Mouse (Mus musculus) olfactory bulb, adult 2 months (tissue): ENCODE measurements at regions not wholly inside any gene's neighbourhood (a gene's known extent, or its start where the extent isn't known, plus 50 kb on each side); places are given as distances from the start of the nearest gene placed in this dataset.

Experiments
- H3K27ac ChIP-seq: fragments of 200-500 bp; 2 replicates; pipeline ENCODE4 v1.5.1; 2012; ENCODE audit warnings: low read depth, low read length; ENCODE audit not compliant: insufficient read depth
- H3K4me1 ChIP-seq: fragments of 200-500 bp; 2 replicates; pipeline ENCODE4 v1.6.1; 2012; ENCODE audit warnings: low read length; ENCODE audit not compliant: control insufficient read depth, insufficient read depth
- H3K4me3 ChIP-seq: fragments of 200-500 bp; 2 replicates; pipeline ENCODE4 v1.5.1; 2012; ENCODE audit warnings: mild to moderate bottlenecking, low read depth, low read length, moderate library complexity; ENCODE audit not compliant: insufficient read depth
- CTCF ChIP-seq: fragments of 200-500 bp; IDR thresholded peaks from 2 replicates; pipeline ENCODE4 v1.5.1; 2012; ENCODE audit warnings: low read depth, mild to moderate bottlenecking, low read length, moderate library complexity; ENCODE audit not compliant: insufficient read depth
- POLR2A ChIP-seq: fragments of 200-500 bp; IDR thresholded peaks from 2 replicates; pipeline ENCODE4 v1.6.1; 2012; ENCODE audit warnings: mild to moderate bottlenecking, low read depth, low read length, moderate library complexity; ENCODE audit not compliant: insufficient read depth
- WGBS: fragments of 180-500 bp; shearing (Covaris S2); methylation state at CpG from one replicate; pipeline ENCODE4 v1.1.7; 2018; 5-methylcytosine and 5-hydroxymethylcytosine counted together

DNA sequence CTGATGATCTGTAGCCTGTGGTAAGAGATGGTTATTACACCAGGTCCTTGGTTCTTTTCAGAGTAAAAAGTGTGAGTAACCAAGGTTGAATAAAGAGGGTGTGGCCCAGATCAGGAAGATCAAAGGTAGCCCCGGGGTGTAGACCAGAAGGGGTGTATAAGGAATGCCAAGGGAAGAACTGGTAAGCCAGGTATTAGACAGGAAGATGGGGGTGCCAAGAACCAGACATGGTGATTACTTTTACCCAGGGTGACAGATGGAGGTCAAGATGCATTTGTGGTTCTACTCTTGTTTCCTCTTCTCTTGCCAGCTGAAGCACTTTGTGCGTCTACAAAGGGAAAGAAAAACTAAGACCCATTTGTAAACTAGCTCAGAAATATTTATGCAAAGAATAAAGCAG, 420.3 kb downstream of the Cd109 start:
- TF ChIP-seq POLR2A (no peak), CTCF (no peak)
- 76% methylated on average over 2 of the region's 2 CpGs for WGBS
- Histone ChIP-seq H3K27ac (no peak overlapping the region), H3K4me1 (no peaks in the 10 kb centered on the region), H3K4me3 (no peak overlapping the region)

GRCm38 (mm10) chr9:79037054-79037453, 421.7 kb downstream of the Cd109 start:
- no peaks in the 10 kb centered on the region for H3K4me1 ChIP-seq
- no peak overlapping the region for H3K4me3 ChIP-seq
- no peak for TF ChIP-seq CTCF
- no peak for TF ChIP-seq POLR2A
- no peak overlapping the region for H3K27ac ChIP-seq
- WGBS = 77% methylated on average over 1 of the region's 1 CpGs

- 88% methylated on average over 4 of the region's 4 CpGs for WGBS
- H3K4me1 ChIP-seq = no peaks in the 10 kb centered on the region
- no peak overlapping the region for H3K4me3 ChIP-seq
- H3K27ac ChIP-seq = no peak overlapping the region
- TF ChIP-seq CTCF (no peak), POLR2A (no peak)
Measured at GRCm38 (mm10) chr9:79038971-79039370, 423.6 kb downstream of the Cd109 start.

- WGBS = 39% methylated on average over 1 of the region's 1 CpGs
- Histone ChIP-seq H3K27ac (no peak overlapping the region), H3K4me1 (no peaks in the 10 kb centered on the region), H3K4me3 (no peak overlapping the region)
- TF ChIP-seq POLR2A (no peak), CTCF (no peak)
Measured at GRCm38 (mm10) chr9:79044344-79044743, 429.0 kb downstream of the Cd109 start.

- TF ChIP-seq CTCF (no peak), POLR2A (no peak)
- Histone ChIP-seq H3K4me3 (no peak overlapping the region), H3K4me1 (no peaks in the 10 kb centered on the region), H3K27ac (no peak overlapping the region)
- 5% methylated on average over 2 of the region's 2 CpGs for WGBS
Measured at GRCm38 (mm10) chr9:79045314-79045713, 430.0 kb downstream of the Cd109 start.

- Histone ChIP-seq H3K4me1 (no peaks in the 10 kb centered on the region), H3K27ac (no peak overlapping the region), H3K4me3 (no peak overlapping the region)
- TF ChIP-seq CTCF (no peak), POLR2A (no peak)
- WGBS = 81% methylated on average over 3 of the region's 3 CpGs
Measured at GRCm38 (mm10) chr9:79071961-79072360, 456.6 kb downstream of the Cd109 start.

DNA sequence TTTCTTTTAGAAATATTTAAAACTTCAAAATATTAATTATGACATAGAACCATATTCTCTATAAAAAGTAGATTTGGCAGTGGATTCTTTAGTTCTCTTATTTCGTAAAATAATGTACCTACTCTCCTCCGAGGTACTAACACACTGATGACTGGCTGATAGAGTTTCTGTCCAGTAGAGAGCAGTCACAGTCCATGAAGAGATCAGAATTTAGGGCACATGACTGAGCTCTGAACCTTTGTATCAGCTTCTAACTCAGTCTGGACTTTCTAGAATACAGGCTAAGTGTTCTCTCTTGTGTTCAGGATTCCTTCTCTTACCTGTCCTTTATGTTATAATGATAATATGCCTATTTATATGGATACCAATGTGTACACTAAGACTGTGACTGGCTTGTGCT, 494.3 kb downstream of the Cd109 start:
- 35% methylated on average over 2 of the region's 2 CpGs for WGBS
- Histone ChIP-seq H3K4me1 (no peaks in the 10 kb centered on the region), H3K27ac (no peak overlapping the region), H3K4me3 (no peak overlapping the region)
- TF ChIP-seq CTCF (no peak), POLR2A (no peak)

DNA sequence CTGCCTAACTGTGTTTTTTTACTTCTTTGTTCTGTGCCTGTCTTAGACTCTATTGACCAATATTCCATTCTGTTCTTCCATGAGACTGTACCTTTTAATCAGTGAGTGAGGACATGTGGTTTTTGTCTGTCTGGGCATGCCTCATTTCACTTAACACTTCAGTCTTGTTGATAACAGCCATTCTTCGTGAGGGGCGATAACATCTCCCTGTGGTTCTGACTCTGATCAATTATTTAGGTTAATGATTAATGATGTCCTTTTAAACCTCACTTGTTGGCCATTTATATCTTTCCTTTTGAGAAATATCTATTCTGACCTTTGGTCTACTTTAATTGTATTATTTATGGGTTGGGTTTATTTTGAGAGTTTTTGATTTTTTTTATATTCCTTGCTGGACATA, 496.0 kb downstream of the Cd109 start:
- Histone ChIP-seq H3K4me1 (no peaks in the 10 kb centered on the region), H3K4me3 (no peak overlapping the region), H3K27ac (no peak overlapping the region)
- TF ChIP-seq POLR2A = no peak
- no peak for TF ChIP-seq CTCF
- 89% methylated on average over 2 of the region's 2 CpGs for WGBS

GRCm38 (mm10) chr9:79140970-79141369, 525.6 kb downstream of the Cd109 start:
- Histone ChIP-seq H3K4me1 (no peaks in the 10 kb centered on the region), H3K4me3 (no peak overlapping the region), H3K27ac (no peak overlapping the region)
- 71% methylated on average over 1 of the region's 1 CpGs for WGBS
- TF ChIP-seq POLR2A (no peak), CTCF (no peak)

DNA sequence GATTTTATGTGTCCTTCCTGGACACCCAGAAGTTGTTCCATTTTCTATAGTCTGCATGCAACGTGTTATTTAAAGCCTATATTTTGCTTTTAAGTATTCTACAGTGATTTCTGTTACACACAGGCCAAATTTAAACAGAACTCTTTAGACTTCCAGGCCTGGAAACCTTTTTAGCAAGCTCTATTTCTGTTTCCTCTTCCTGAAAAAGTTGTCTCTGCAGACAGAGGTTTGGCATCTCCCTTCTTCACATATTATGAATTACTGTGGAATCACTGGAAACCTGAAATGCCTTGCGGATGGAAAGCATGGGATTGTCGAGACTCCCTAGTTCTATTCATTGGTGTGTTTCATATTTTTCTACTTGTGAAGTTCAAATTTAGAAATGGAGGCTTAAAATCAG, 530.7 kb downstream of the Cd109 start:
- H3K4me3 ChIP-seq = no peak overlapping the region
- no peak overlapping the region for H3K27ac ChIP-seq
- TF ChIP-seq POLR2A = no peak
- no peak for TF ChIP-seq CTCF
- H3K4me1 ChIP-seq = no peaks in the 10 kb centered on the region
- WGBS = 81% methylated on average over 3 of the region's 3 CpGs
